In the genomic region with DNA sequence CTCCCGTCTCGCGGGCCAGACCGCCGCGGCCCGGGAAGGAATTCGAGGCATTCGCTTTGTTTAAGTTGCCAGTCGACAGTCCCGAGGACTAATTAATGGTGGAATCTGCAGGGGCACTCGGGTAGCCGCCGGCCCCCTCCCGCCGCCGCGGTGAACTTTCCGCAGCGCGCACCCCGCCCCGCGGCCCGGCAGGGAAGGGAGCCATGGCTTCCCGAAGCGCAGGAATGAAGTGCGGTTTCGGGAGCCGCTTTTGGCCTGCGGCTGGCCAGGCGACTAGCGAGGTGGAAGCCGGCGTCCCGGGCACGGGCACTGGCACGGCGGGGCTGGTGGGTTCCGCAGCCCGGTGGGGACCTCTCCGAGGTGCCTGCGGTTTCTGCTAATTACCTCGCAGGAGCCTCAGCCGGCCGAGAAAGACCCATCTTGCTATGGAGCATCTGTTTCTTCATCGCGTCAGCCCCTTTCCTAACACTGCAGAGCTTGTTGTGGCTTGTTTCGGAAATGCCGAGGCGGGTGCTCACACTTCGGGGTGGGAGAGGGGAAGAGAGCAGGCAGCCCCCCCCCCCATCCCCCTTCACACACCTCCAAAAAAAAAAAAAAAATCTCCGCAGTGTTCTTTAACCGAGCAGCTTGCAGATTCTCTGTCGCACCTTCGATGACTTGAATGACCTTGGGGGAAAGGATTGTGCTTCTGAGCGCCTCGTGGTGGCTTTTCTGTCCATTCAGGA, we compare ENCODE assay signal across 8 mouse cellular contexts. TPM values are rescaled to one million over a fixed set of nuclear protein-coding genes. Genes with fewer than 3 reads are reported as not detected.
A peak's percentile ranks its signal among the peaks of the same experiment; 100 is the strongest.
DNase-seq lines count a peak whose midpoint lies in the region; ATAC-seq lines count a peak whose summit lies in the region.

No protein-coding gene starts in this region.

- under 1% methylated on average over 58 of the region's 58 CpGs for WGBS in embryonic facial prominence, embryonic 15.5 days
- WGBS in heart, embryonic 16.5 days, result under 1% methylated on average over 58 of the region's 58 CpGs
- WGBS in lung, embryonic 16.5 days, result under 1% methylated on average over 54 of the region's 58 CpGs

- ATAC-seq in embryonic facial prominence, embryonic 15.5 days (ENCODE audit: insufficient number of reproducible peaks, low FRiP score, low TSS enrichment, low read depth), result peak; percentile 64
- ATAC-seq in heart, embryonic 16.5 days (replicated peaks; ENCODE audit: extremely low read depth, insufficient read depth, low FRiP score), result peak; percentile 12; the same call in 1 of the 2 replicates
- ATAC-seq in lung, embryonic 16.5 days (ENCODE audit: low read depth), result peak; percentile 23; the same call in 1 of the 2 replicates
- ATAC-seq in erythroid progenitor cell, adult 5-6 weeks (replicated peaks; ENCODE audit: low FRiP score, poor library complexity, severe bottlenecking), result no peak

- no peaks in the 10 kb centered on the region for H3K27me3 ChIP-seq in embryonic facial prominence, embryonic 15.5 days
- no peaks in the 10 kb centered on the region for H3K27me3 ChIP-seq in heart, embryonic 16.5 days (ENCODE audit: control insufficient read depth, insufficient read depth, low read length)
- H3K27me3 ChIP-seq in lung, embryonic 16.5 days (ENCODE audit: control insufficient read depth, insufficient read depth, low read depth, low read length), result no peaks in the 10 kb centered on the region

- peak overlapping the region; percentile 89 for H3K4me3 ChIP-seq in embryonic facial prominence, embryonic 15.5 days (replicated peaks)
- peak overlapping the region; percentile 95 for H3K4me3 ChIP-seq in heart, embryonic 16.5 days (ENCODE audit: low read length)
- peak overlapping the region; percentile 90 for H3K4me3 ChIP-seq in lung, embryonic 16.5 days (ENCODE audit: low read length)

- DNase-seq in ES-CJ7 (ENCODE audit: low read depth, low spot score), result peak; percentile 60
- DNase-seq in adrenal gland, postnatal 36 days, result peak; percentile 48 to 73
- DNase-seq in kidney, postnatal 14 days, result peak; percentile 71
- peak; percentile 62 for DNase-seq in retina, embryonic 14.5 days (ENCODE audit: low spot score)

- H3K4me1 ChIP-seq in embryonic facial prominence, embryonic 15.5 days, result peaks cover 33% of the 10 kb centered on the region
- H3K4me1 ChIP-seq in heart, embryonic 16.5 days (ENCODE audit: control insufficient read depth, insufficient read depth, low read length), result peaks cover 44% of the 10 kb centered on the region
- H3K4me1 ChIP-seq in lung, embryonic 16.5 days (replicated peaks; ENCODE audit: control insufficient read depth, insufficient read depth, low read length), result peaks cover 13% of the 10 kb centered on the region

- H3K9me3 ChIP-seq in embryonic facial prominence, embryonic 15.5 days (replicated peaks), result no peaks in the 10 kb centered on the region
- H3K9me3 ChIP-seq in heart, embryonic 16.5 days (replicated peaks; ENCODE audit: control insufficient read depth, low read length), result no peaks in the 10 kb centered on the region
- H3K9me3 ChIP-seq in lung, embryonic 16.5 days (ENCODE audit: control insufficient read depth, low read length), result no peaks in the 10 kb centered on the region

- H3K9ac ChIP-seq in embryonic facial prominence, embryonic 15.5 days, result peak overlapping the region; percentile 75
- peak overlapping the region; percentile 96 for H3K9ac ChIP-seq in heart, embryonic 16.5 days (ENCODE audit: low read length)
- H3K9ac ChIP-seq in lung, embryonic 16.5 days (ENCODE audit: low read length), result peak overlapping the region; percentile 93

- peak overlapping the region; percentile 98 for H3K27ac ChIP-seq in embryonic facial prominence, embryonic 15.5 days (replicated peaks)
- H3K27ac ChIP-seq in heart, embryonic 16.5 days (ENCODE audit: low read length), result peak overlapping the region; percentile 99
- peak overlapping the region; percentile 97 for H3K27ac ChIP-seq in lung, embryonic 16.5 days (ENCODE audit: low read length)

- peak overlapping the region; percentile 65 for H3K4me2 ChIP-seq in embryonic facial prominence, embryonic 15.5 days (replicated peaks)
- peak overlapping the region; percentile 77 for H3K4me2 ChIP-seq in heart, embryonic 16.5 days (ENCODE audit: low read depth, low read length)
- H3K4me2 ChIP-seq in lung, embryonic 16.5 days (ENCODE audit: low read depth, low read length), result peak overlapping the region; percentile 67

- H3K36me3 ChIP-seq in embryonic facial prominence, embryonic 15.5 days, result no peaks in the 10 kb centered on the region
- H3K36me3 ChIP-seq in heart, embryonic 16.5 days (ENCODE audit: control insufficient read depth, insufficient read depth), result no peaks in the 10 kb centered on the region
- H3K36me3 ChIP-seq in lung, embryonic 16.5 days (ENCODE audit: control insufficient read depth, insufficient read depth, low read length), result no peaks in the 10 kb centered on the region

RNA-seq across cellular contexts. Expression of a gene that starts 0.9 kb away (rescaled TPM):
- 10 to 100 TPM; 30.7 to 35.7 TPM for total RNA-seq in adrenal gland, postnatal 36 days (2021)
- 114 and 124 TPM in 2 replicates for polyA plus RNA-seq in embryonic facial prominence, embryonic 15.5 days (2015; fragmentation: Nextera tagmentation; extraction: Ambion mirVana)
- 96.1 and 97.5 TPM in 2 replicates for polyA plus RNA-seq in heart, embryonic 16.5 days (2015; fragmentation: Nextera tagmentation; extraction: Ambion mirVana)
- polyA plus RNA-seq in lung, embryonic 16.5 days (2015; fragmentation: Nextera tagmentation; extraction: Ambion mirVana), result 100 and 115 TPM in 2 replicates
- 0.42 and 0.72 TPM in 2 replicates for total RNA-seq in erythroid progenitor cell, adult 5-6 weeks (2015; ENCODE audit: low replicate concordance)
- total RNA-seq in erythroid progenitor cell, adult 5-6 weeks (2017; ENCODE audit: low replicate concordance), result 1.4 and 1.5 TPM in 2 replicates

RNA-seq across cellular contexts. Expression of a gene that starts 8.5 kb away (rescaled TPM):
- total RNA-seq in adrenal gland, postnatal 36 days (2021), result under 1 TPM; 0.26 to 0.53 TPM
- 0.19 and 0.28 TPM in 2 replicates for polyA plus RNA-seq in embryonic facial prominence, embryonic 15.5 days (2015; fragmentation: Nextera tagmentation; extraction: Ambion mirVana)
- polyA plus RNA-seq in heart, embryonic 16.5 days (2015; fragmentation: Nextera tagmentation; extraction: Ambion mirVana), result 0.32 TPM in 1 of 2 replicates, not detected in the other
- polyA plus RNA-seq in lung, embryonic 16.5 days (2015; fragmentation: Nextera tagmentation; extraction: Ambion mirVana), result 0.20 and 0.23 TPM in 2 replicates
- total RNA-seq in erythroid progenitor cell, adult 5-6 weeks (2015; ENCODE audit: low replicate concordance), result not detected in 2 replicates
- not detected in 2 replicates for total RNA-seq in erythroid progenitor cell, adult 5-6 weeks (2017; ENCODE audit: low replicate concordance)

RNA-seq across cellular contexts. Expression of a gene that starts 47.2 kb away (rescaled TPM):
- total RNA-seq in adrenal gland, postnatal 36 days (2021), result under 1 TPM in 1 of 2 experiments, not detected in 1; 0.10 TPM
- 0.67 and 0.75 TPM in 2 replicates for polyA plus RNA-seq in embryonic facial prominence, embryonic 15.5 days (2015; fragmentation: Nextera tagmentation; extraction: Ambion mirVana)
- 0.14 and 0.20 TPM in 2 replicates for polyA plus RNA-seq in heart, embryonic 16.5 days (2015; fragmentation: Nextera tagmentation; extraction: Ambion mirVana)
- polyA plus RNA-seq in lung, embryonic 16.5 days (2015; fragmentation: Nextera tagmentation; extraction: Ambion mirVana), result not detected in 2 replicates
- not detected in 2 replicates for total RNA-seq in erythroid progenitor cell, adult 5-6 weeks (2015; ENCODE audit: low replicate concordance)
- not detected in 2 replicates for total RNA-seq in erythroid progenitor cell, adult 5-6 weeks (2017; ENCODE audit: low replicate concordance)
